16 mouse cellular contexts compared by ENCODE assay signal in genomic region chr3:55789856-55790255, GRCm38 (mm10). TPM values are rescaled to one million over a fixed set of nuclear protein-coding genes. Genes with fewer than 3 reads are reported as not detected.
DNase-seq lines count a peak whose midpoint lies in the region; ATAC-seq and TF ChIP-seq lines count a peak whose summit lies in the region.
"Had no signal": no experiment of that assay in that cellular context is flagged by ENCODE, and none has a peak within 500 bp of the region (broad histone marks: within the 10 kb centered on the region; RNA-seq: fewer than 3 reads in every experiment).

No protein-coding gene starts in this region.

- H3K36me3 ChIP-seq in hindbrain, embryonic 15.5 days = no peaks in the 10 kb centered on the region
- no peaks in the 10 kb centered on the region for H3K36me3 ChIP-seq in neural tube, embryonic 14.5 days (ENCODE audit: control insufficient read depth, insufficient read depth, low read length)
- H3K36me3 ChIP-seq: heart, embryonic 10.5 days had no signal

- intact Hi-C loops in left cerebral cortex, adult 2 months (cut with DNase I) = loop anchor here (10.0 kb wide), 1 partner anchor 215 kb away; no protein-coding TSS in a partner anchor

- DNase-seq in embryo, embryonic 11 days = peak; percentile 25
- no peak for DNase-seq in embryo, embryonic 10.5 days (ENCODE audit: low spot score)
- DNase-seq in left cerebral cortex, adult 2 months (ENCODE audit: extremely low spot score in 1 of 2, low spot score in 2 of 2) = no peak
- DNase-seq in left cerebral cortex, adult 8-10 months (ENCODE audit: low spot score in 2 of 2) = no peak
- no peak for DNase-seq in kidney, postnatal 4 days
- no peak for DNase-seq in layer of hippocampus, postnatal 14 days (ENCODE audit: low spot score in 2 of 2)
- DNase-seq: kidney, postnatal 10 days; right cerebral cortex, postnatal 4 days; thymus, postnatal 36 days had no signal

- no peak overlapping the region for H3K9ac ChIP-seq in hindbrain, embryonic 15.5 days
- no peak overlapping the region for H3K9ac ChIP-seq in neural tube, embryonic 14.5 days (replicated peaks; ENCODE audit: low read depth, low read length)

- H3K27me3 ChIP-seq in hindbrain, embryonic 15.5 days = no peaks in the 10 kb centered on the region
- H3K27me3 ChIP-seq in neural tube, embryonic 14.5 days (ENCODE audit: control insufficient read depth, insufficient read depth, low read length) = no peaks in the 10 kb centered on the region

- H3K4me2 ChIP-seq in hindbrain, embryonic 15.5 days = peak overlapping the region; percentile 38; the same call in 1 of the 2 replicates
- no peak overlapping the region for H3K4me2 ChIP-seq in neural tube, embryonic 14.5 days (ENCODE audit: low read depth, low read length)
- H3K4me2 ChIP-seq: liver, embryonic 11.5 days had no signal

- no peak overlapping the region for H3K27ac ChIP-seq in left cerebral cortex, adult 2 months
- H3K27ac ChIP-seq in hindbrain, embryonic 15.5 days (replicated peaks) = peak overlapping the region; percentile 81
- H3K27ac ChIP-seq in neural tube, embryonic 14.5 days (ENCODE audit: low read depth, low read length) = peak overlapping the region; percentile 55; the same call in 1 of the 2 replicates
- H3K27ac ChIP-seq: heart, embryonic 10.5 days; stomach, postnatal 0 days had no signal

- TF ChIP-seq CTCF in left cerebral cortex, adult 2 months (IDR thresholded peaks at IDR 0.05) = peak; percentile 18

- peak; percentile 28; the same call in 1 of the 2 replicates for ATAC-seq in hindbrain, embryonic 15.5 days (ENCODE audit: low FRiP score, low read depth)
- ATAC-seq in neural tube, embryonic 14.5 days (ENCODE audit: low read depth) = peak; percentile 30; the same call in 1 of the 2 replicates
- ATAC-seq: activated CD4-positive, CD25-positive, alpha-beta regulatory T cell, adult 4 months; lung, postnatal 0 days had no signal

- WGBS in hindbrain, embryonic 15.5 days = 25% methylated on average over 2 of the region's 2 CpGs
- 37% methylated on average over 2 of the region's 2 CpGs for WGBS in neural tube, embryonic 14.5 days

- H3K9me3 ChIP-seq in hindbrain, embryonic 15.5 days = no peaks in the 10 kb centered on the region
- no peaks in the 10 kb centered on the region for H3K9me3 ChIP-seq in neural tube, embryonic 14.5 days (ENCODE audit: control insufficient read depth, low read length)
- H3K9me3 ChIP-seq: heart, embryonic 10.5 days had no signal

- peaks cover 29% of the 10 kb centered on the region for H3K4me1 ChIP-seq in hindbrain, embryonic 15.5 days (replicated peaks)
- peaks cover 8% of the 10 kb centered on the region; the same call in 1 of the 2 replicates for H3K4me1 ChIP-seq in neural tube, embryonic 14.5 days (ENCODE audit: control insufficient read depth, insufficient read depth, low read length)

- H3K4me3 ChIP-seq in left cerebral cortex, adult 2 months = no peak overlapping the region
- no peak overlapping the region for H3K4me3 ChIP-seq in hindbrain, embryonic 15.5 days
- no peak overlapping the region for H3K4me3 ChIP-seq in neural tube, embryonic 14.5 days (ENCODE audit: low read depth, low read length)
- H3K4me3 ChIP-seq: heart, embryonic 10.5 days had no signal

RNA-seq across cellular contexts. Expression of gene Mab21l1, which starts 7.5 kb away (rescaled TPM):
- 1 to 10 TPM; 1.7 to 2.0 TPM for total RNA-seq in left cerebral cortex, adult 2 months (2021)
- total RNA-seq in left cerebral cortex, adult 8-10 months (2022) = 1 to 10 TPM; 1.2 to 2.6 (median 2.0) TPM
- 169 and 177 TPM in 2 replicates for polyA plus RNA-seq in hindbrain, embryonic 15.5 days (2015; fragmentation: Nextera tagmentation; extraction: Ambion mirVana)
- 99.9 and 112 TPM in 2 replicates for polyA plus RNA-seq in neural tube, embryonic 14.5 days (2014; fragmentation: Nextera tagmentation; extraction: Ambion mirVana)
- total RNA-seq in layer of hippocampus, postnatal 14 days (2021) = under 1 TPM; 0.64 to 0.71 TPM
- polyA plus RNA-seq: lung, postnatal 0 days had no signal
